Mouse (Mus musculus) liver, postnatal 0 days (tissue): ENCODE data around the gene Isyna1. TPM values are rescaled to one million over a fixed set of nuclear protein-coding genes. Genes with fewer than 3 reads are reported as not detected.

Experiments
- ATAC-seq: fragments of 200-750 bp; cut with Nextera tagmentation; 2 replicates; pipeline ENCODE4 v1.8.0; 2017; ENCODE audit warnings: mild to moderate bottlenecking, moderate library complexity
- DNase-seq: peaks from one replicate; pipeline ENCODE4 v3.0.0-alpha.2; 2016
- H3K27ac ChIP-seq: fragments of 300-500 bp; sonication (generic); 2 replicates; pipeline ENCODE4 v1.5.1; 2014; ENCODE audit warnings: antibody characterized with exemption, moderate library complexity, mild to moderate bottlenecking, low read depth
- H3K27me3 ChIP-seq: fragments of 300-500 bp; sonication (generic); 2 replicates; pipeline ENCODE4 v1.6.1; 2014; ENCODE audit warnings: low read length, control low read depth, mixed read lengths; ENCODE audit not compliant: insufficient read depth
- H3K36me3 ChIP-seq: fragments of 300-500 bp; sonication (generic); replicated peaks from 2 replicates; pipeline ENCODE4 v1.6.1; 2014; ENCODE audit warnings: mild to moderate bottlenecking, control low read depth, low read length, moderate library complexity, mixed read lengths; ENCODE audit not compliant: insufficient read depth
- H3K4me1 ChIP-seq: fragments of 300-500 bp; sonication (generic); 2 replicates; pipeline ENCODE4 v1.6.1; 2014; ENCODE audit warnings: antibody characterized with exemption, mild to moderate bottlenecking, control low read depth; ENCODE audit not compliant: insufficient read depth
- H3K4me2 ChIP-seq: fragments of 300-500 bp; sonication (generic); 2 replicates; pipeline ENCODE4 v1.6.1; 2014; ENCODE audit warnings: low read depth, mild to moderate bottlenecking, low read length, moderate library complexity, mixed read lengths
- H3K4me3 ChIP-seq: fragments of 300-500 bp; sonication (generic); 2 replicates; pipeline ENCODE4 v1.5.1; 2014; ENCODE audit warnings: low read depth, low read length
- H3K9ac ChIP-seq: fragments of 300-500 bp; sonication (generic); replicated peaks from 2 replicates; pipeline ENCODE4 v1.6.1; 2014; ENCODE audit warnings: mild to moderate bottlenecking, moderate library complexity
- H3K9me3 ChIP-seq: fragments of 300-500 bp; sonication (generic); 2 replicates; pipeline ENCODE4 v1.6.1; 2016; ENCODE audit warnings: mild to moderate bottlenecking, control low read depth, low read length, mixed read lengths
- CTCF ChIP-seq: sonication (generic); IDR thresholded peaks from 2 replicates; pipeline ENCODE4 v1.5.1; 2016; ENCODE audit warnings: antibody characterized with exemption, low read depth
- EP300 ChIP-seq: IDR thresholded peaks from 2 replicates; pipeline ENCODE4 v1.6.1; 2016; ENCODE audit warnings: antibody characterized with exemption, low read depth, mild to moderate bottlenecking
- WGBS: fragments of 180-500 bp; shearing (Covaris S2); extraction: QIAGEN DNeasy Blood & Tissue Kit; methylation state at CpG from one replicate; pipeline ENCODE4 v1.1.7; 2014; ENCODE audit not compliant: insufficient replicate concordance; 5-methylcytosine and 5-hydroxymethylcytosine counted together
- polyA plus RNA-seq: library from polyadenylated mRNA; unstranded; fragments of >200 nt; fragmentation: Nextera tagmentation; extraction: Ambion mirVana; gene quantifications from 2 replicates; pipeline ENCODE4 v1.2.1, GENCODE M21; 2015

Isyna1 gene
- 18.8 and 21.6 TPM in 2 replicates for polyA plus RNA-seq

- peak; percentile 79 for ATAC-seq
- TF ChIP-seq CTCF (0 out of 2 replicates have a peak, but pooled peaks have one; percentile 5), EP300 (no peak)
- DNase-seq, result peak; percentile 92
- Histone ChIP-seq H3K4me3 (peak within 1 kb of the TSS; percentile 67), H3K27ac (peak within 1 kb of the TSS; percentile 65), H3K4me1 (peaks cover 27% of the 10 kb centered on the region), H3K9ac (peak within 1 kb of the TSS; percentile 68), H3K27me3 (no peaks in the 10 kb centered on the region), H3K36me3 (peaks cover 34% of the 10 kb centered on the region), H3K4me2 (peak within 1 kb of the TSS; percentile 99), H3K9me3 (no peaks in the 10 kb centered on the region)
- 2% methylated on average over 40 of the region's 40 CpGs for WGBS
Observed at GRCm38 (mm10) chr8:70593961-70594609, at the start of gene Isyna1. TSS of gene Isyna1 (plus strand) at chr8:70594373.

- H3K27ac ChIP-seq, result no peak overlapping the region
- H3K4me1 ChIP-seq, result peaks cover 70% of the 10 kb centered on the region
- H3K4me2 ChIP-seq, result no peak overlapping the region
- H3K36me3 ChIP-seq, result peaks cover 6% of the 10 kb centered on the region
- no peak overlapping the region for H3K4me3 ChIP-seq
- no peaks in the 10 kb centered on the region for H3K27me3 ChIP-seq
- ATAC-seq, result no peak
- no peaks in the 10 kb centered on the region for H3K9me3 ChIP-seq
- DNase-seq, result no peak
- no peak for TF ChIP-seq CTCF
- TF ChIP-seq EP300, result no peak
- H3K9ac ChIP-seq, result peak overlapping the region; percentile 34; the same call in 1 of the 2 replicates
- WGBS, result 60% methylated on average over 4 of the region's 4 CpGs
Observed at GRCm38 (mm10) chr8:70546412-70546811, 47.8 kb upstream of the Isyna1 start.

- 77% methylated on average over 6 of the region's 6 CpGs for WGBS
- no peak overlapping the region for H3K9ac ChIP-seq
- TF ChIP-seq EP300 (no peak), CTCF (no peak)
- ATAC-seq (no peak), DNase-seq (no peak)
- H3K4me3 ChIP-seq, result no peak overlapping the region
- no peaks in the 10 kb centered on the region for H3K9me3 ChIP-seq
- H3K4me1 ChIP-seq, result peaks cover 75% of the 10 kb centered on the region
- H3K27me3 ChIP-seq, result no peaks in the 10 kb centered on the region
- no peak overlapping the region for H3K4me2 ChIP-seq
- peak overlapping the region; percentile 35; the same call in 1 of the 2 replicates for H3K27ac ChIP-seq
- peaks cover 6% of the 10 kb centered on the region for H3K36me3 ChIP-seq
Observed at GRCm38 (mm10) chr8:70547762-70548161, 46.4 kb upstream of the Isyna1 start.

- Histone ChIP-seq H3K4me1 (peaks cover 78% of the 10 kb centered on the region), H3K4me2 (no peak overlapping the region), H3K36me3 (peaks cover 6% of the 10 kb centered on the region), H3K27me3 (no peaks in the 10 kb centered on the region), H3K27ac (0 out of 2 replicates have a peak overlapping the region, but pooled peaks have one; percentile 35), H3K9me3 (no peaks in the 10 kb centered on the region), H3K4me3 (no peak overlapping the region), H3K9ac (no peak overlapping the region)
- DNase-seq (no peak), ATAC-seq (no peak)
- WGBS, result 57% methylated on average over 10 of the region's 10 CpGs
- TF ChIP-seq EP300 (no peak), CTCF (peak; percentile 20)
Observed at GRCm38 (mm10) chr8:70549412-70550184, 44.6 kb upstream of the Isyna1 start.

GRCm38 (mm10) chr8:70551558-70552161 lies 42.5 kb upstream of the Isyna1 start:
- TF ChIP-seq CTCF, result no peak
- TF ChIP-seq EP300, result 0 out of 2 replicates have a peak, but pooled peaks have one; percentile 8
- Histone ChIP-seq H3K9ac (no peak overlapping the region; the same call in 1 of the 2 replicates), H3K4me2 (0 out of 2 replicates have a peak overlapping the region, but pooled peaks have one; percentile 6), H3K9me3 (no peaks in the 10 kb centered on the region), H3K36me3 (peaks cover 6% of the 10 kb centered on the region; the same call in 1 of the 2 replicates), H3K27me3 (no peaks in the 10 kb centered on the region), H3K27ac (peak overlapping the region; percentile 67), H3K4me1 (peaks cover 71% of the 10 kb centered on the region), H3K4me3 (no peak overlapping the region)
- no peak for DNase-seq
- ATAC-seq, result no peak
- 36% methylated on average over 3 of the region's 3 CpGs for WGBS

GRCm38 (mm10) chr8:70552836-70553235 lies 41.3 kb upstream of the Isyna1 start:
- peaks cover 6% of the 10 kb centered on the region; the same call in 1 of the 2 replicates for H3K36me3 ChIP-seq
- no peak overlapping the region for H3K4me2 ChIP-seq
- H3K4me1 ChIP-seq, result peaks cover 73% of the 10 kb centered on the region
- TF ChIP-seq CTCF, result no peak
- TF ChIP-seq EP300, result no peak
- H3K27ac ChIP-seq, result peak overlapping the region; percentile 79; the same call in 1 of the 2 replicates
- DNase-seq (no peak), ATAC-seq (no peak)
- no peak overlapping the region for H3K9ac ChIP-seq
- no peaks in the 10 kb centered on the region for H3K27me3 ChIP-seq
- no peaks in the 10 kb centered on the region for H3K9me3 ChIP-seq
- H3K4me3 ChIP-seq, result no peak overlapping the region
- WGBS, result 13% methylated on average over 1 of the region's 1 CpGs
